Mouse (Mus musculus) effector memory CD4-positive, alpha-beta T cell, adult 5 months (primary cell): Measurements from ENCODE around the gene Plekhg6. TPM values are rescaled to one million over a fixed set of nuclear protein-coding genes. Genes with fewer than 3 reads are reported as not detected.

Source experiments
- polyA plus RNA-seq: library from polyadenylated mRNA; unstranded; fragments of 100-300 nt; shearing (Covaris generic); gene quantifications from one replicate; pipeline ENCODE4 v1.2.1, GENCODE M21; 2017

Plekhg6 gene
- not detected for polyA plus RNA-seq

GRCm38 (mm10) chr6:125380372-125381360 lies at the start of gene Plekhg6:
TSS of gene Plekhg6 (minus strand) at chr6:125380793.

GRCm38 (mm10) chr6:125348721-125349574 lies 31.6 kb downstream of the Plekhg6 start, which contains the start of gene Tnfrsf1a:
TSS of gene Tnfrsf1a (plus strand) at chr6:125349362.

GRCm38 (mm10) chr6:125320323-125320722 lies 60.3 kb downstream of the Plekhg6 start, which contains the start of gene Scnn1a:
TSS of gene Scnn1a (plus strand) at chr6:125320659.

GRCm38 (mm10) chr6:125313546-125314230 lies 66.9 kb downstream of the Plekhg6 start, which contains the start of gene Ltbr:
TSS of gene Ltbr (minus strand) at chr6:125313885.

Other genes starting within 250 kb of the Plekhg6 start
- 26.2 TPM for gene Nop2, start 248.9 kb downstream of the Plekhg6 start, polyA plus RNA-seq
- 17.8 TPM for gene Iffo1, start 235.6 kb downstream of the Plekhg6 start, polyA plus RNA-seq
- gene Gapdh, start 214.3 kb downstream of the Plekhg6 start, polyA plus RNA-seq: 398 TPM
- 19.4 TPM for gene Ncapd2, start 189.1 kb downstream of the Plekhg6 start, polyA plus RNA-seq
- gene Mrpl51, start 189.0 kb downstream of the Plekhg6 start, polyA plus RNA-seq: 47.7 TPM
- gene Vamp1, start 165.2 kb downstream of the Plekhg6 start, polyA plus RNA-seq: 39.1 TPM
- 85.2 TPM for gene Tapbpl, start 148.9 kb downstream of the Plekhg6 start, polyA plus RNA-seq
- gene Cd27, start 143.8 kb downstream of the Plekhg6 start, polyA plus RNA-seq: 391 TPM
- 1.7 TPM for gene Tuba3a, start 94.8 kb downstream of the Plekhg6 start, polyA plus RNA-seq
- not detected for gene Ltbr, start 66.9 kb downstream of the Plekhg6 start, polyA plus RNA-seq
- 0.10 TPM for gene Scnn1a, start 60.1 kb downstream of the Plekhg6 start, polyA plus RNA-seq
- 33.9 TPM for gene Tnfrsf1a, start 31.4 kb downstream of the Plekhg6 start, polyA plus RNA-seq
- 209 TPM for gene Cd9, start 114.0 kb upstream of the Plekhg6 start, polyA plus RNA-seq
- gene Vwf, start 166.0 kb upstream of the Plekhg6 start, polyA plus RNA-seq: 0.17 TPM